Mouse (Mus musculus): ENCODE data around the gene Atxn7l1. TPM values are rescaled to one million over a fixed set of nuclear protein-coding genes. Genes with fewer than 3 reads are reported as not detected.
A peak's percentile ranks its signal among the peaks of the same experiment; 100 is the strongest.

The Atxn7l1 gene
- polyA plus RNA-seq, 1 experiment from 2014 or later = 18.6 TPM

GRCm38 (mm10) chr12:33237108-33237507 is 89.6 kb downstream of the Atxn7l1 start:
- ATAC-seq = no peak
- Histone ChIP-seq H3K27ac (no peak overlapping the region), H3K4me3 (replicated peaks) (no peak overlapping the region), H3K9ac (replicated peaks) (no peak overlapping the region), H3K27me3 (no peaks in the 10 kb centered on the region), H3K36me3 (no peaks in the 10 kb centered on the region), H3K4me2 (replicated peaks) (no peak overlapping the region), H3K4me1 (replicated peaks) (peaks cover 4% of the 10 kb centered on the region; the same call in 1 of the 2 replicates), H3K9me3 (no peaks in the 10 kb centered on the region; the same call in 1 of the 2 replicates)
- whole genome bisulfite sequencing = 93% methylated on average over 5 of the region's 5 CpGs

GRCm38 (mm10) chr12:33242679-33243078 is 95.2 kb downstream of the Atxn7l1 start:
- peaks cover 48% of the 10 kb centered on the region for H3K4me1 ChIP-seq (replicated peaks)
- H3K36me3 ChIP-seq = no peaks in the 10 kb centered on the region
- no peak overlapping the region for H3K4me3 ChIP-seq (replicated peaks)
- 79% methylated on average over 8 of the region's 8 CpGs for WGBS
- H3K9me3 ChIP-seq = no peaks in the 10 kb centered on the region
- no peak overlapping the region for H3K4me2 ChIP-seq (replicated peaks)
- no peak for ATAC-seq
- no peak overlapping the region for H3K9ac ChIP-seq (replicated peaks)
- H3K27me3 ChIP-seq = no peaks in the 10 kb centered on the region
- peak overlapping the region; percentile 35; the same call in 1 of the 2 replicates for H3K27ac ChIP-seq

- Histone ChIP-seq H3K4me1 (replicated peaks) (peaks cover 51% of the 10 kb centered on the region), H3K27ac (peak overlapping the region; percentile 39), H3K9me3 (no peaks in the 10 kb centered on the region), H3K4me3 (replicated peaks) (no peak overlapping the region), H3K27me3 (no peaks in the 10 kb centered on the region), H3K36me3 (no peaks in the 10 kb centered on the region), H3K9ac (replicated peaks) (no peak overlapping the region), H3K4me2 (replicated peaks) (no peak overlapping the region)
- 69% methylated on average over 15 of the region's 15 CpGs for WGBS
- no peak for ATAC-seq
These were observed 96.8 kb downstream of the Atxn7l1 start for GRCm38 (mm10) chr12:33244132-33244875.

GRCm38 (mm10) chr12:33245455-33245854 is 98.0 kb downstream of the Atxn7l1 start:
- Histone ChIP-seq H3K4me3 (replicated peaks) (no peak overlapping the region), H3K4me2 (replicated peaks) (no peak overlapping the region), H3K27me3 (no peaks in the 10 kb centered on the region), H3K9ac (replicated peaks) (no peak overlapping the region), H3K36me3 (peaks cover 8% of the 10 kb centered on the region), H3K9me3 (no peaks in the 10 kb centered on the region), H3K4me1 (replicated peaks) (peaks cover 51% of the 10 kb centered on the region), H3K27ac (no peak overlapping the region)
- WGBS = 87% methylated on average over 4 of the region's 4 CpGs
- ATAC-seq = no peak

GRCm38 (mm10) chr12:33246878-33247277 is 99.4 kb downstream of the Atxn7l1 start:
- Histone ChIP-seq H3K4me3 (replicated peaks) (no peak overlapping the region), H3K27ac (no peak overlapping the region), H3K4me1 (replicated peaks) (peaks cover 57% of the 10 kb centered on the region), H3K27me3 (no peaks in the 10 kb centered on the region), H3K4me2 (replicated peaks) (no peak overlapping the region), H3K36me3 (peaks cover 8% of the 10 kb centered on the region), H3K9me3 (no peaks in the 10 kb centered on the region), H3K9ac (replicated peaks) (no peak overlapping the region)
- 51% methylated on average over 8 of the region's 8 CpGs for WGBS
- ATAC-seq = no peak; the same call in 1 of the 2 replicates

GRCm38 (mm10) chr12:33250197-33250596 is 102.7 kb downstream of the Atxn7l1 start:
- Histone ChIP-seq H3K27me3 (no peaks in the 10 kb centered on the region), H3K27ac (no peak overlapping the region), H3K4me1 (replicated peaks) (peaks cover 46% of the 10 kb centered on the region), H3K36me3 (peaks cover 8% of the 10 kb centered on the region), H3K4me2 (replicated peaks) (no peak overlapping the region), H3K4me3 (replicated peaks) (no peak overlapping the region), H3K9ac (replicated peaks) (no peak overlapping the region), H3K9me3 (no peaks in the 10 kb centered on the region)
- ATAC-seq = no peak
- 95% methylated on average over 5 of the region's 6 CpGs for WGBS

- H3K4me2 ChIP-seq (replicated peaks) = no peak overlapping the region
- no peak overlapping the region for H3K9ac ChIP-seq (replicated peaks)
- H3K27ac ChIP-seq = no peak overlapping the region
- H3K4me1 ChIP-seq (replicated peaks) = peaks cover 35% of the 10 kb centered on the region
- 59% methylated on average over 8 of the region's 8 CpGs for WGBS
- H3K27me3 ChIP-seq = no peaks in the 10 kb centered on the region
- ATAC-seq = no peak
- peaks cover 8% of the 10 kb centered on the region for H3K36me3 ChIP-seq
- no peak overlapping the region for H3K4me3 ChIP-seq (replicated peaks)
- H3K9me3 ChIP-seq = no peaks in the 10 kb centered on the region
These were observed 103.9 kb downstream of the Atxn7l1 start for GRCm38 (mm10) chr12:33251399-33251798.

- Histone ChIP-seq H3K9me3 (no peaks in the 10 kb centered on the region), H3K4me3 (replicated peaks) (no peak overlapping the region), H3K4me2 (replicated peaks) (no peak overlapping the region), H3K9ac (replicated peaks) (no peak overlapping the region), H3K27ac (peak overlapping the region; percentile 22; the same call in 1 of the 2 replicates), H3K36me3 (peaks cover 8% of the 10 kb centered on the region), H3K27me3 (no peaks in the 10 kb centered on the region), H3K4me1 (replicated peaks) (peaks cover 27% of the 10 kb centered on the region)
- 0 out of 2 replicates have a peak, but pooled peaks have one; percentile 10 for ATAC-seq
- 86% methylated on average over 6 of the region's 6 CpGs for WGBS
These were observed 105.1 kb downstream of the Atxn7l1 start for GRCm38 (mm10) chr12:33252621-33253020.

GRCm38 (mm10) chr12:33253206-33253605 is 105.7 kb downstream of the Atxn7l1 start:
- H3K9me3 ChIP-seq = no peaks in the 10 kb centered on the region
- ATAC-seq = peak; percentile 58
- H3K4me1 ChIP-seq (replicated peaks) = peaks cover 27% of the 10 kb centered on the region
- H3K27ac ChIP-seq = peak overlapping the region; percentile 22; the same call in 1 of the 2 replicates
- peaks cover 10% of the 10 kb centered on the region for H3K36me3 ChIP-seq
- H3K9ac ChIP-seq (replicated peaks) = no peak overlapping the region; the same call in 1 of the 2 replicates
- H3K4me2 ChIP-seq (replicated peaks) = no peak overlapping the region
- WGBS = 28% methylated on average over 9 of the region's 9 CpGs
- no peak overlapping the region for H3K4me3 ChIP-seq (replicated peaks)
- H3K27me3 ChIP-seq = no peaks in the 10 kb centered on the region

GRCm38 (mm10) chr12:33255256-33255655 is 107.8 kb downstream of the Atxn7l1 start:
- H3K4me3 ChIP-seq (replicated peaks) = no peak overlapping the region
- no peak overlapping the region for H3K27ac ChIP-seq
- no peaks in the 10 kb centered on the region for H3K27me3 ChIP-seq
- 89% methylated on average over 2 of the region's 2 CpGs for WGBS
- H3K9me3 ChIP-seq = no peaks in the 10 kb centered on the region
- peaks cover 4% of the 10 kb centered on the region for H3K36me3 ChIP-seq
- H3K9ac ChIP-seq (replicated peaks) = no peak overlapping the region
- peaks cover 25% of the 10 kb centered on the region for H3K4me1 ChIP-seq (replicated peaks)
- no peak for ATAC-seq
- H3K4me2 ChIP-seq (replicated peaks) = no peak overlapping the region

- 94% methylated on average over 6 of the region's 6 CpGs for WGBS
These were observed 108.9 kb downstream of the Atxn7l1 start for GRCm38 (mm10) chr12:33256426-33256825.

GRCm38 (mm10) chr12:33258995-33259529 is 111.6 kb downstream of the Atxn7l1 start:
- Histone ChIP-seq H3K9ac (replicated peaks) (no peak overlapping the region), H3K4me3 (replicated peaks) (no peak overlapping the region), H3K4me2 (replicated peaks) (no peak overlapping the region), H3K9me3 (no peaks in the 10 kb centered on the region), H3K27ac (no peak overlapping the region), H3K36me3 (0 out of 2 replicates have a peak, but pooled peaks cover 3% of the 10 kb centered on the region), H3K4me1 (replicated peaks) (peaks cover 3% of the 10 kb centered on the region; the same call in 1 of the 2 replicates), H3K27me3 (no peaks in the 10 kb centered on the region)
- no peak for ATAC-seq
- WGBS = 90% methylated on average over 5 of the region's 5 CpGs

More at GRCm38 (mm10) chr12:33256426-33256825, 108.9 kb downstream of the Atxn7l1 start:
- no peak for ATAC-seq
- H3K27me3 ChIP-seq = no peaks in the 10 kb centered on the region
- H3K4me3 ChIP-seq (replicated peaks) = no peak overlapping the region
- H3K36me3 ChIP-seq = 0 out of 2 replicates have a peak, but pooled peaks cover 3% of the 10 kb centered on the region
- no peak overlapping the region for H3K9ac ChIP-seq (replicated peaks)
- H3K4me1 ChIP-seq (replicated peaks) = peaks cover 20% of the 10 kb centered on the region
- no peaks in the 10 kb centered on the region for H3K9me3 ChIP-seq
- no peak overlapping the region for H3K4me2 ChIP-seq (replicated peaks)
- no peak overlapping the region for H3K27ac ChIP-seq
